Mouse (Mus musculus): ENCODE measurements around the gene Rasgef1b.

GRCm38 (mm10) chr5:99584266-99584665 is 144.6 kb downstream of the Rasgef1b start:
- TF ChIP-seq CTCF (IDR thresholded peaks at IDR 0.05; ENCODE audit: insufficient read depth, low read length) (no peak), POLR2A (IDR thresholded peaks at IDR 0.05; ENCODE audit: borderline replicate concordance, extremely low read depth, low read depth, low read length) (no peak)
